Mouse (Mus musculus) lung, embryonic 16.5 days (tissue): ENCODE results near the gene Cilp. TPM values are rescaled to one million over a fixed set of nuclear protein-coding genes. Genes with fewer than 3 reads are reported as not detected.
"Not testable (repeated sequence)": the region's sequence is repeated elsewhere in the genome, so short reads cannot be mapped to it uniquely, and the experiment has no call there.

ENCODE experiments used
- ATAC-seq: fragments of 200-750 bp; cut with Nextera tagmentation; 2 replicates; pipeline ENCODE4 v1.8.0; 2017; ENCODE audit warnings: low read depth, mild to moderate bottlenecking, moderate library complexity
- H3K27ac ChIP-seq: fragments of 300-500 bp; sonication (generic); 2 replicates; pipeline ENCODE4 v1.5.1; 2014; ENCODE audit warnings: mild to moderate bottlenecking, control low read depth, low read length
- H3K27me3 ChIP-seq: fragments of 300-500 bp; sonication (generic); 2 replicates; pipeline ENCODE4 v1.6.1; 2014; ENCODE audit warnings: low read depth, low read length, mixed read lengths; ENCODE audit not compliant: control insufficient read depth, insufficient read depth
- H3K36me3 ChIP-seq: fragments of 300-500 bp; sonication (generic); 2 replicates; pipeline ENCODE4 v1.6.1; 2014; ENCODE audit warnings: low read length; ENCODE audit not compliant: control insufficient read depth, insufficient read depth
- H3K4me1 ChIP-seq: fragments of 300-500 bp; sonication (generic); replicated peaks from 2 replicates; pipeline ENCODE4 v1.6.1; 2014; ENCODE audit warnings: low read length, mixed read lengths; ENCODE audit not compliant: control insufficient read depth, insufficient read depth
- H3K4me2 ChIP-seq: fragments of 300-500 bp; sonication (generic); 2 replicates; pipeline ENCODE4 v1.6.1; 2014; ENCODE audit warnings: low read depth, low read length, control low read depth
- H3K4me3 ChIP-seq: fragments of 300-500 bp; sonication (generic); 2 replicates; pipeline ENCODE4 v1.5.1; 2014; ENCODE audit warnings: mild to moderate bottlenecking, low read length, control low read depth
- H3K9ac ChIP-seq: fragments of 300-500 bp; sonication (generic); 2 replicates; pipeline ENCODE4 v1.6.1; 2014; ENCODE audit warnings: low read length, control low read depth
- H3K9me3 ChIP-seq: fragments of 300-500 bp; sonication (generic); 2 replicates; pipeline ENCODE4 v1.6.1; 2016; ENCODE audit warnings: low read length; ENCODE audit not compliant: control insufficient read depth
- WGBS: fragments of 180-500 bp; shearing (Covaris S2); extraction: QIAGEN DNeasy Blood & Tissue Kit; methylation state at CpG from one replicate; pipeline ENCODE4 v1.1.7; 2014; 5-methylcytosine and 5-hydroxymethylcytosine counted together
- polyA plus RNA-seq: library from polyadenylated mRNA; unstranded; fragments of >200 nt; fragmentation: Nextera tagmentation; extraction: Ambion mirVana; gene quantifications from 2 replicates; pipeline ENCODE4 v1.2.1, GENCODE M21; 2015

Cilp gene
- polyA plus RNA-seq, 1 experiment from 2014 or later = 0.19 TPM

GRCm38 (mm10) chr9:65281536-65282151 is 16.7 kb downstream of the Cilp start:
- Histone ChIP-seq H3K4me2 (no peak overlapping the region), H3K9ac (no peak overlapping the region), H3K27me3 (0 out of 2 replicates have a peak, but pooled peaks cover 4% of the 10 kb centered on the region), H3K4me3 (no peak overlapping the region), H3K36me3 (no peaks in the 10 kb centered on the region), H3K27ac (no peak overlapping the region), H3K4me1 (no peaks in the 10 kb centered on the region), H3K9me3 (no peaks in the 10 kb centered on the region)
- 60% methylated on average over 5 of the region's 5 CpGs for WGBS
- no peak for ATAC-seq

- ATAC-seq = peak; percentile 57; the same call in 1 of the 2 replicates
- 0% methylated on average over 3 of the region's 3 CpGs for WGBS
Observed at GRCm38 (mm10) chr9:65283301-65283700, 18.3 kb downstream of the Cilp start.

GRCm38 (mm10) chr9:65288252-65288651 is 23.3 kb downstream of the Cilp start:
- not testable (repeated sequence) for H3K36me3 ChIP-seq, H3K27me3 ChIP-seq, H3K27ac ChIP-seq, ATAC-seq, H3K4me3 ChIP-seq, H3K4me1 ChIP-seq, H3K9ac ChIP-seq, H3K4me2 ChIP-seq, H3K9me3 ChIP-seq
- WGBS = 73% methylated on average over 5 of the region's 5 CpGs

More at GRCm38 (mm10) chr9:65283301-65283700, 18.3 kb downstream of the Cilp start:
- H3K9ac ChIP-seq = no peak overlapping the region
- no peak overlapping the region for H3K4me2 ChIP-seq
- H3K4me3 ChIP-seq = no peak overlapping the region
- no peaks in the 10 kb centered on the region for H3K4me1 ChIP-seq
- H3K27me3 ChIP-seq = 0 out of 2 replicates have a peak, but pooled peaks cover 4% of the 10 kb centered on the region
- H3K9me3 ChIP-seq = no peaks in the 10 kb centered on the region
- H3K27ac ChIP-seq = no peak overlapping the region
- no peaks in the 10 kb centered on the region for H3K36me3 ChIP-seq

- Histone ChIP-seq H3K4me1 (peaks cover 5% of the 10 kb centered on the region; the same call in 1 of the 2 replicates), H3K36me3 (no peaks in the 10 kb centered on the region), H3K27ac (no peak overlapping the region), H3K9me3 (no peaks in the 10 kb centered on the region), H3K4me3 (no peak overlapping the region), H3K27me3 (0 out of 2 replicates have a peak, but pooled peaks cover 4% of the 10 kb centered on the region), H3K9ac (no peak overlapping the region), H3K4me2 (no peak overlapping the region)
- WGBS = 94% methylated on average over 4 of the region's 4 CpGs
- ATAC-seq = no peak
Observed at GRCm38 (mm10) chr9:65289988-65290387, 25.0 kb downstream of the Cilp start.

- no peak overlapping the region for H3K4me3 ChIP-seq
- H3K4me2 ChIP-seq = no peak overlapping the region
- peaks cover 9% of the 10 kb centered on the region for H3K4me1 ChIP-seq
- 88% methylated on average over 3 of the region's 3 CpGs for WGBS
- ATAC-seq = no peak
- no peak overlapping the region; the same call in 1 of the 2 replicates for H3K9ac ChIP-seq
- H3K9me3 ChIP-seq = no peaks in the 10 kb centered on the region
- H3K36me3 ChIP-seq = no peaks in the 10 kb centered on the region
- H3K27me3 ChIP-seq = no peaks in the 10 kb centered on the region
- H3K27ac ChIP-seq = no peak overlapping the region
Observed at GRCm38 (mm10) chr9:65292421-65292820, 27.4 kb downstream of the Cilp start.

GRCm38 (mm10) chr9:65293119-65293518 is 28.1 kb downstream of the Cilp start:
- H3K9ac ChIP-seq = peak overlapping the region; percentile 62
- no peak for ATAC-seq
- peak overlapping the region; percentile 62 for H3K4me2 ChIP-seq
- H3K36me3 ChIP-seq = peaks cover 2% of the 10 kb centered on the region; the same call in 1 of the 2 replicates
- peak overlapping the region; percentile 37 for H3K27ac ChIP-seq
- no peaks in the 10 kb centered on the region for H3K27me3 ChIP-seq
- WGBS = 20% methylated on average over 5 of the region's 5 CpGs
- H3K4me1 ChIP-seq = peaks cover 9% of the 10 kb centered on the region
- H3K9me3 ChIP-seq = no peaks in the 10 kb centered on the region
- peak overlapping the region; percentile 95 for H3K4me3 ChIP-seq

- WGBS = under 1% methylated on average over 9 of the region's 9 CpGs
- Histone ChIP-seq H3K9ac (peak overlapping the region; percentile 62), H3K27ac (peak overlapping the region; percentile 37), H3K4me1 (peaks cover 9% of the 10 kb centered on the region), H3K4me2 (peak overlapping the region; percentile 62), H3K4me3 (peak overlapping the region; percentile 95), H3K9me3 (no peaks in the 10 kb centered on the region), H3K27me3 (no peaks in the 10 kb centered on the region), H3K36me3 (peaks cover 2% of the 10 kb centered on the region; the same call in 1 of the 2 replicates)
- ATAC-seq = peak; percentile 38; the same call in 1 of the 2 replicates
Observed at GRCm38 (mm10) chr9:65293580-65293972, 28.6 kb downstream of the Cilp start.

GRCm38 (mm10) chr9:65293973-65294715 is 29.2 kb downstream of the Cilp start, which contains the start of gene Clpx:
Gene Clpx (plus strand): TSS chr9:65294260.
- ATAC-seq = peak; percentile 99
- Histone ChIP-seq H3K9me3 (no peaks in the 10 kb centered on the region), H3K4me2 (peak within 1 kb of the TSS; percentile 80), H3K27ac (peak within 1 kb of the TSS; percentile 65), H3K9ac (peak within 1 kb of the TSS; percentile 95), H3K36me3 (peaks cover 2% of the 10 kb centered on the region; the same call in 1 of the 2 replicates), H3K27me3 (no peaks in the 10 kb centered on the region), H3K4me3 (peak within 1 kb of the TSS; percentile 95), H3K4me1 (peaks cover 9% of the 10 kb centered on the region)
- 0% methylated on average over 70 of the region's 71 CpGs for WGBS

- under 1% methylated on average over 28 of the region's 28 CpGs for WGBS
- peak; percentile 3; the same call in 1 of the 2 replicates for ATAC-seq
- peak overlapping the region; percentile 95 for H3K9ac ChIP-seq
Observed at GRCm38 (mm10) chr9:65294716-65295378, 29.9 kb downstream of the Cilp start.

More at GRCm38 (mm10) chr9:65294716-65295378, 29.9 kb downstream of the Cilp start:
- H3K36me3 ChIP-seq = peaks cover 2% of the 10 kb centered on the region; the same call in 1 of the 2 replicates
- peak overlapping the region; percentile 80 for H3K4me2 ChIP-seq
- no peaks in the 10 kb centered on the region for H3K27me3 ChIP-seq
- H3K4me1 ChIP-seq = peaks cover 9% of the 10 kb centered on the region
- H3K4me3 ChIP-seq = peak overlapping the region; percentile 95
- H3K9me3 ChIP-seq = no peaks in the 10 kb centered on the region
- peak overlapping the region; percentile 65 for H3K27ac ChIP-seq
